Mouse (Mus musculus) testis, adult 2 months (tissue): ENCODE measurements around the gene Sorbs1.

Source experiments
- CTCF ChIP-seq: fragments of 200-500 bp; IDR thresholded peaks from 2 replicates; pipeline ENCODE4 v1.5.1; 2012; ENCODE audit warnings: low read depth, mild to moderate bottlenecking, inconsistent platforms, low read length, moderate library complexity; ENCODE audit not compliant: control insufficient read depth, insufficient read depth, insufficient replicate concordance
- POLR2A ChIP-seq: fragments of 200-500 bp; IDR thresholded peaks from 2 replicates; pipeline ENCODE4 v1.6.1; 2012; ENCODE audit warnings: low read depth, mild to moderate bottlenecking, inconsistent platforms, low read length, moderate library complexity; ENCODE audit not compliant: control insufficient read depth

DNA sequence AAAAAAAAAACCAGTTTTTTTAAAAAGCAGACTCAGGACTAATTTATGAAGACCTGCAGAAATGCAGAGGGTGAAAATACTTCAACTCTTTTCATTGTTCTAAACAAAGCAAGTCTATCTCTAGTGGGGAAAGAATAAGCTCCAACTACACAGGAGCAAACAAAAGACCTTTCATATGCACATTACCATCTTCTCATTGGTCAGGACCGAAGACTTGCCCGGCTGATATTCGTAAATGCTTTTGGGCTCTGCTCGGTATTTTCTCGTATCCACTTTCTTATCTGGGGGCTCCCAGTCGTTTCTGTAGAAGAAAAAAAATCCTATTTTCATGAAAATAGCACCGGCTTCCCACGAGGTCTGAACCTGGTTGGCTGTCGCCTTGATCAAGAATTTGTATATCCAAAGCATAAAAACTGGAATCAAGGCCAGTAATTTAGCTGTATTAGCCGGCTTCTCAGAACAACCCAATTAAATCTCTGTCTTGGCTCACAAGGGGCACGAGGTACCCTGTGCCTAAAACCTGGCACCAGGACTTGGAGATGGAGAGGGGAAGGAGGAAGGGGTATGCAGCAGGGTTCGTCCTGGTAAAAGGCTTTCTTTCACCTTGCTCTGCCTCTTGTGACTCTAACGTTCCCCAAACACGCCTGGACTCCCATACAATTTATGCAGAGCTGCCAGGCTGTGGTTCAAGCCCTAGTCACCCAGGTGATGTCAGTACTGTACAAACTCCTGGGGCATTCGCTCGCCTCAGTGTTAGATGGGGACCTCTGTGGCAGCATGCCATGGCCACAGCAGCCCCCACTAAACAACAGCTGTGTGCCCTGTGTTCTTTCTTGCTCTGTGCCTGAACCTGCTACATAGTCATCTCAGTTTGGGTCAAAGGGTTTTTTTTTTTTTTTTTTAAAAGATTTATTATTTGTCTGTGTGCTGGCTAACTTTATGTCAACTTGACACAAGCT lies 163.6 kb downstream of the Sorbs1 start:
- TF ChIP-seq CTCF (no peak), POLR2A (no peak)
